Mouse (Mus musculus): Measurements from ENCODE around the gene Lypd4. TPM values are rescaled to one million over a fixed set of nuclear protein-coding genes. Genes with fewer than 3 reads are reported as not detected.
"Not testable (repeated sequence)": the region's sequence is repeated elsewhere in the genome, so short reads cannot be mapped to it uniquely, and the experiment has no call there.

Gene Lypd4
- polyA plus RNA-seq, 1 experiment: not detected

DNA sequence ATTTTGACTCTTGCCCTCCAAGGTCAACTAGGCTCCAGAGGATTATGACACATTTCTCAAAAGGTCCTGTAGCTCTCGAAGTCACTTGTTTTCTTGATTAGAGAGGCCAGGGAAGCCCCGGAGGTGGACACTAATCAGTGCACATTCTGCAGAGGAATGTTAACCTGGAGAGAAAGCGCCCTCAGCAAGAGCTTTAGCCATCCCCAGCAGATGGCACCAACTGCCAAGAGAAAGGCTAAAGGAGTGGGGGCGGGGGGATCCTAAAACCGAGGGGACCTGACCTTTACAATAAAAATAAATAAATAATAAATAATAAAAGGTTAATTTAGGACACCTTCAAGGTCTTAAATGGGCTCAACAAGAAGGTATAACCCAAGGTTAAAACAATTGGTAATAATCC is 25.6 kb downstream of the Lypd4 start:
- Histone ChIP-seq H3K4me3 (ENCODE audit: extremely low read depth, insufficient read depth, insufficient read length) (no peak overlapping the region), H3K36me3 (ENCODE audit: control insufficient read depth, insufficient read depth, low read length) (no peaks in the 10 kb centered on the region), H3K27ac (ENCODE audit: insufficient read depth, low read length) (no peak overlapping the region), H3K4me1 (ENCODE audit: control insufficient read depth, insufficient read depth, insufficient read length) (peaks cover 5% of the 10 kb centered on the region; the same call in 1 of the 2 replicates), H3K27me3 (ENCODE audit: control insufficient read depth, insufficient read depth, low read length) (no peaks in the 10 kb centered on the region)
- no peak for TF ChIP-seq POLR2A (IDR thresholded peaks at IDR 0.05; ENCODE audit: low read depth, low read length)
- no peak for TF ChIP-seq CTCF (IDR thresholded peaks at IDR 0.05; ENCODE audit: extremely low read depth, insufficient read depth, insufficient read length, insufficient replicate concordance)
- no peak for DNase-seq (ENCODE audit: low read depth in 1 of 2, low spot score in 2 of 2)
- WGBS: 67% methylated on average over 5 of the region's 5 CpGs

GRCm38 (mm10) chr7:24841009-24841408 is 28.7 kb downstream of the Lypd4 start:
- TF ChIP-seq POLR2A (IDR thresholded peaks at IDR 0.05; ENCODE audit: low read depth, low read length): no peak
- no peak for TF ChIP-seq CTCF (IDR thresholded peaks at IDR 0.05; ENCODE audit: extremely low read depth, insufficient read depth, insufficient read length, insufficient replicate concordance)
- WGBS: 87% methylated on average over 4 of the region's 4 CpGs
- no peak overlapping the region for H3K4me3 ChIP-seq (ENCODE audit: extremely low read depth, insufficient read depth, insufficient read length)
- H3K27me3 ChIP-seq (ENCODE audit: control insufficient read depth, insufficient read depth, low read length): no peaks in the 10 kb centered on the region
- no peaks in the 10 kb centered on the region for H3K36me3 ChIP-seq (ENCODE audit: control insufficient read depth, insufficient read depth, low read length)
- H3K27ac ChIP-seq (ENCODE audit: insufficient read depth, low read length): no peak overlapping the region
- H3K4me1 ChIP-seq (ENCODE audit: control insufficient read depth, insufficient read depth, insufficient read length): peaks cover 17% of the 10 kb centered on the region; the same call in 1 of the 2 replicates
- no peak for DNase-seq (ENCODE audit: low read depth in 1 of 2, low spot score in 2 of 2)

DNA sequence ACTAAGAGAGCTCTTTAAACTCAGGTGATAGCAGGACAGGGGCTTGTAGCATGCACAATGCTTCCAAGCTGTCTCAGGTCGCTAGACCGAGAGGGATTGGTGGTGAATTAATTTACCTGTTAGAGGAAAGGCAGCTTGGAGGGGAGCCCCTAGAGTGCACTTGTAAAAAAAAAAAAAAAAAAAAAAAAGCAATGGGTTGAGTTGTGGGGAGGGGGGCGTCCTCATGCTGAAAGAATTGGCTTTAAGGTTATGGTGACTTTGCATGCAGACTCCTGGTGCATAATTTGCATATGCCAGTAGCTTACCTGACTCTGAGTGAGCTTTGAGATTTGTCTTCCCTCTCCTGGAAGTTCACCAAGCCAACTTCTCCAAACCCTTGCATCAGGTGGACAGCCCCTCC is 29.4 kb downstream of the Lypd4 start:
- WGBS: 82% methylated on average over 3 of the region's 3 CpGs
- no peak for DNase-seq (ENCODE audit: low read depth in 1 of 2, low spot score in 2 of 2)
- Histone ChIP-seq H3K36me3 (ENCODE audit: control insufficient read depth, insufficient read depth, low read length) (no peaks in the 10 kb centered on the region), H3K27ac (ENCODE audit: insufficient read depth, low read length) (no peak overlapping the region), H3K4me1 (ENCODE audit: control insufficient read depth, insufficient read depth, insufficient read length) (peaks cover 17% of the 10 kb centered on the region; the same call in 1 of the 2 replicates), H3K27me3 (ENCODE audit: control insufficient read depth, insufficient read depth, low read length) (no peaks in the 10 kb centered on the region), H3K4me3 (ENCODE audit: extremely low read depth, insufficient read depth, insufficient read length) (no peak overlapping the region)
- TF ChIP-seq CTCF (IDR thresholded peaks at IDR 0.05; ENCODE audit: extremely low read depth, insufficient read depth, insufficient read length, insufficient replicate concordance) (no peak), POLR2A (IDR thresholded peaks at IDR 0.05; ENCODE audit: low read depth, low read length) (no peak)

GRCm38 (mm10) chr7:24839410-24839808 is 30.3 kb downstream of the Lypd4 start:
- WGBS: 39% methylated on average over 8 of the region's 8 CpGs
- no peak overlapping the region for H3K4me3 ChIP-seq (ENCODE audit: extremely low read depth, insufficient read depth, insufficient read length)
- no peaks in the 10 kb centered on the region for H3K36me3 ChIP-seq (ENCODE audit: control insufficient read depth, insufficient read depth, low read length)
- peak overlapping the region; percentile 88 for H3K27ac ChIP-seq (ENCODE audit: insufficient read depth, low read length)
- H3K27me3 ChIP-seq (ENCODE audit: control insufficient read depth, insufficient read depth, low read length): no peaks in the 10 kb centered on the region
- H3K4me1 ChIP-seq (ENCODE audit: control insufficient read depth, insufficient read depth, insufficient read length): peaks cover 17% of the 10 kb centered on the region; the same call in 1 of the 2 replicates
- TF ChIP-seq CTCF (IDR thresholded peaks at IDR 0.05; ENCODE audit: extremely low read depth, insufficient read depth, insufficient read length, insufficient replicate concordance) (no peak), POLR2A (IDR thresholded peaks at IDR 0.05; ENCODE audit: low read depth, low read length) (no peak)
- peak in 1 of 2 experiments; percentile 43 for DNase-seq (ENCODE audit: low read depth in 1 of 2, low spot score in 2 of 2)

DNA sequence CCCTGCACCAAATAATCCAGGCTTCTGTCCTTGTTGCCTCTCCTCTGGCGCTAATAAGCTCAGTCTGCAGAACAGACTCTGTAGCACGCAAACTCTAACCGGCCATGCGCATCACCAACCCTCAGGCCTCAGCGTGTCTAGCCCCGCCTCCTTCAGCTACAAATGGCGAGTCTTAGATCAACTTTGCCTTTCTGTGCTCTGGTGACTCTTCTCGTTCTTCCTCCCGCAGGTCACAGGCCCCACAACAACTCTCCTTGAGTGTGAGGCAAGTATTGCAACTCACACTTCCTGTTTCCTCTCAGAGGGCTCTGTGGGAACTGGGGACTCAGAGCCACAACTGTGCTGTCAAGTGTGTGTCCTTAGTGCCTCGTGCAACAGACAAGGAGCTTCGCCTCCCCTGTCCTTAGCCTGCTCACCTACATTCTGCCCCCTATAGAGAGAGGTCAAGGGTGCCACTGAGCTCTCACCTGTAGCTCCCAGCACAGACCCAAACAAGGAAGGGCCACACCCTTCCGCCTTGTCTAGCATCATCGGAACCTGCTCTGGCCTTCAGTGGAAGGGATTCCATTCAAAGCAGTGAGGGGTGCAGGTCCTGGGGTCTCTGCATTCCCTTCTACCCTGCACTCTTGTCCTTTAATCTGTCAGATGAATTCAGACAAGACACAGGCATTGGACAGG is 30.9 kb downstream of the Lypd4 start:
- H3K27me3 ChIP-seq (ENCODE audit: control insufficient read depth, insufficient read depth, low read length); H3K4me3 ChIP-seq (ENCODE audit: extremely low read depth, insufficient read depth, insufficient read length); H3K36me3 ChIP-seq (ENCODE audit: control insufficient read depth, insufficient read depth, low read length): not testable (repeated sequence)
- H3K27ac ChIP-seq (ENCODE audit: insufficient read depth, low read length): peak overlapping the region; percentile 88
- DNase-seq (ENCODE audit: low read depth in 1 of 2, low spot score in 2 of 2): peak; percentile 44 to 56
- peaks cover 17% of the 10 kb centered on the region; the same call in 1 of the 2 replicates for H3K4me1 ChIP-seq (ENCODE audit: control insufficient read depth, insufficient read depth, insufficient read length)
- 21% methylated on average over 13 of the region's 13 CpGs for WGBS

DNA sequence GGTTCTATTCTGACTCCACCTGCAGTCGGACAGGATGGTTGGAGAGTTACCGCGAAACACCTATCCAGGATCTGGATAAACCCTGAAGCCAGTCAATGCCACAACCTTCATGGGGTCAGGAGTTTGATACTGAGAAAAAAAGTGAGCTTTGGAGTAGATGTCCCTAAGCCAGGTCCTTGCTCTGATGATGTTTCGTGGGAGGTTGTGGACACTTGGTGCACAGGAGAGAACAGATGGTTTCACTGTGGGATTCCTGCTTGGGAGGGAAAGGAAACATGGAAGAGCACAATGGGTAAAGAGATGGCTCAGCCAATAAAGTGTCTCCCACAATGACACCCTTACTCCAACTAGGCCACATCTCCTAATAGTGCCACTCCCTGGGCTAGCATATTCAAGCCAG is 42.6 kb downstream of the Lypd4 start:
- 88% methylated on average over 4 of the region's 4 CpGs for WGBS
- no peak overlapping the region for H3K4me3 ChIP-seq (ENCODE audit: extremely low read depth, insufficient read depth, insufficient read length)
- H3K4me1 ChIP-seq (ENCODE audit: control insufficient read depth, insufficient read depth, insufficient read length): no peaks in the 10 kb centered on the region
- TF ChIP-seq POLR2A (IDR thresholded peaks at IDR 0.05; ENCODE audit: low read depth, low read length): no peak
- no peak for TF ChIP-seq CTCF (IDR thresholded peaks at IDR 0.05; ENCODE audit: extremely low read depth, insufficient read depth, insufficient read length, insufficient replicate concordance)
- H3K27ac ChIP-seq (ENCODE audit: insufficient read depth, low read length): no peak overlapping the region
- H3K27me3 ChIP-seq (ENCODE audit: control insufficient read depth, insufficient read depth, low read length): no peaks in the 10 kb centered on the region
- DNase-seq (ENCODE audit: low read depth in 1 of 2, low spot score in 2 of 2): no peak
- H3K36me3 ChIP-seq (ENCODE audit: control insufficient read depth, insufficient read depth, low read length): no peaks in the 10 kb centered on the region

GRCm38 (mm10) chr7:24824452-24824851 is 45.3 kb downstream of the Lypd4 start:
- no peak overlapping the region for H3K27ac ChIP-seq (ENCODE audit: insufficient read depth, low read length)
- no peaks in the 10 kb centered on the region for H3K4me1 ChIP-seq (ENCODE audit: control insufficient read depth, insufficient read depth, insufficient read length)
- H3K4me3 ChIP-seq (ENCODE audit: extremely low read depth, insufficient read depth, insufficient read length): no peak overlapping the region
- DNase-seq (ENCODE audit: low read depth in 1 of 2, low spot score in 2 of 2): no peak
- no peaks in the 10 kb centered on the region for H3K27me3 ChIP-seq (ENCODE audit: control insufficient read depth, insufficient read depth, low read length)
- no peaks in the 10 kb centered on the region for H3K36me3 ChIP-seq (ENCODE audit: control insufficient read depth, insufficient read depth, low read length)
- TF ChIP-seq POLR2A (IDR thresholded peaks at IDR 0.05; ENCODE audit: low read depth, low read length): no peak
- TF ChIP-seq CTCF (IDR thresholded peaks at IDR 0.05; ENCODE audit: extremely low read depth, insufficient read depth, insufficient read length, insufficient replicate concordance): no peak
- WGBS: 10% methylated on average over 7 of the region's 7 CpGs
